Mouse (Mus musculus): ENCODE data around the gene Mybpc1. TPM values are rescaled to one million over a fixed set of nuclear protein-coding genes. Genes with fewer than 3 reads are reported as not detected.
"Not testable (repeated sequence)": the region's sequence is repeated elsewhere in the genome, so short reads cannot be mapped to it uniquely, and the experiment has no call there.

Mybpc1 gene
- polyA plus RNA-seq, 1 experiment from 2014 or later, result 1.2 TPM

- DNase-seq (ENCODE audit: low spot score), result no peak
- Histone ChIP-seq H3K27ac (replicated peaks) (peak overlapping the region; percentile 90), H3K36me3 (replicated peaks) (no peaks in the 10 kb centered on the region), H3K4me3 (peak overlapping the region; percentile 80), H3K9me3 (no peaks in the 10 kb centered on the region), H3K27me3 (replicated peaks; ENCODE audit: low read depth, poor library complexity, severe bottlenecking) (no peaks in the 10 kb centered on the region; the same call in 1 of the 2 replicates), H3K4me1 (peaks cover 33% of the 10 kb centered on the region)
- WGBS, result 57% methylated on average over 4 of the region's 4 CpGs
Observed at GRCm38 (mm10) chr10:88502919-88503318, 102.0 kb downstream of the Mybpc1 start.

- peaks cover 35% of the 10 kb centered on the region for H3K4me1 ChIP-seq
- no peaks in the 10 kb centered on the region; the same call in 1 of the 2 replicates for H3K27me3 ChIP-seq (replicated peaks; ENCODE audit: low read depth, poor library complexity, severe bottlenecking)
- H3K4me3 ChIP-seq, result no peak overlapping the region
- no peaks in the 10 kb centered on the region for H3K36me3 ChIP-seq (replicated peaks)
- no peak overlapping the region for H3K27ac ChIP-seq (replicated peaks)
- WGBS, result 68% methylated on average over 13 of the region's 13 CpGs
- DNase-seq (ENCODE audit: low spot score), result no peak
- H3K9me3 ChIP-seq, result no peaks in the 10 kb centered on the region
Observed at GRCm38 (mm10) chr10:88501886-88502765, 102.8 kb downstream of the Mybpc1 start.

GRCm38 (mm10) chr10:88501370-88501769, 103.6 kb downstream of the Mybpc1 start:
- no peak overlapping the region for H3K27ac ChIP-seq (replicated peaks)
- WGBS, result 68% methylated on average over 10 of the region's 10 CpGs

GRCm38 (mm10) chr10:88499993-88500392, 105.0 kb downstream of the Mybpc1 start:
- Histone ChIP-seq H3K9me3 (no peaks in the 10 kb centered on the region), H3K27ac (replicated peaks) (no peak overlapping the region), H3K27me3 (replicated peaks; ENCODE audit: low read depth, poor library complexity, severe bottlenecking) (no peaks in the 10 kb centered on the region), H3K4me1 (peaks cover 44% of the 10 kb centered on the region), H3K4me3 (no peak overlapping the region), H3K36me3 (replicated peaks) (no peaks in the 10 kb centered on the region)
- no peak for DNase-seq (ENCODE audit: low spot score)
- WGBS, result 65% methylated on average over 5 of the region's 5 CpGs

More at GRCm38 (mm10) chr10:88501370-88501769, 103.6 kb downstream of the Mybpc1 start:
- Histone ChIP-seq H3K4me1 (peaks cover 41% of the 10 kb centered on the region), H3K4me3 (no peak overlapping the region), H3K27me3 (replicated peaks; ENCODE audit: low read depth, poor library complexity, severe bottlenecking) (no peaks in the 10 kb centered on the region; the same call in 1 of the 2 replicates), H3K36me3 (replicated peaks) (no peaks in the 10 kb centered on the region), H3K9me3 (no peaks in the 10 kb centered on the region)
- no peak for DNase-seq (ENCODE audit: low spot score)

GRCm38 (mm10) chr10:88496864-88497564, 107.9 kb downstream of the Mybpc1 start:
- Histone ChIP-seq H3K27me3 (replicated peaks; ENCODE audit: low read depth, poor library complexity, severe bottlenecking) (no peaks in the 10 kb centered on the region), H3K27ac (replicated peaks) (no peak overlapping the region), H3K4me3 (no peak overlapping the region), H3K9me3 (no peaks in the 10 kb centered on the region), H3K36me3 (replicated peaks) (no peaks in the 10 kb centered on the region), H3K4me1 (peaks cover 22% of the 10 kb centered on the region)
- WGBS, result 60% methylated on average over 11 of the region's 11 CpGs
- DNase-seq (ENCODE audit: low spot score), result no peak

GRCm38 (mm10) chr10:88494959-88495587, 109.9 kb downstream of the Mybpc1 start:
- WGBS, result 83% methylated on average over 4 of the region's 4 CpGs
- H3K9me3 ChIP-seq, result no peaks in the 10 kb centered on the region
- H3K27ac ChIP-seq (replicated peaks), result no peak overlapping the region
- no peak overlapping the region for H3K4me3 ChIP-seq
- peaks cover 18% of the 10 kb centered on the region for H3K4me1 ChIP-seq
- DNase-seq (ENCODE audit: low spot score), result no peak
- H3K27me3 ChIP-seq (replicated peaks; ENCODE audit: low read depth, poor library complexity, severe bottlenecking), result no peaks in the 10 kb centered on the region
- no peaks in the 10 kb centered on the region for H3K36me3 ChIP-seq (replicated peaks)

- DNase-seq (ENCODE audit: low spot score), result no peak
- WGBS, result 87% methylated on average over 8 of the region's 8 CpGs
Observed at GRCm38 (mm10) chr10:88492658-88493057, 112.3 kb downstream of the Mybpc1 start.

GRCm38 (mm10) chr10:88491632-88492031, 113.3 kb downstream of the Mybpc1 start:
- H3K27ac ChIP-seq (replicated peaks), result no peak overlapping the region
- no peaks in the 10 kb centered on the region for H3K9me3 ChIP-seq
- DNase-seq (ENCODE audit: low spot score), result no peak
- H3K4me3 ChIP-seq, result no peak overlapping the region
- peaks cover 10% of the 10 kb centered on the region for H3K4me1 ChIP-seq
- WGBS, result 58% methylated on average over 7 of the region's 7 CpGs
- no peaks in the 10 kb centered on the region for H3K27me3 ChIP-seq (replicated peaks; ENCODE audit: low read depth, poor library complexity, severe bottlenecking)
- no peaks in the 10 kb centered on the region for H3K36me3 ChIP-seq (replicated peaks)

More at GRCm38 (mm10) chr10:88492658-88493057, 112.3 kb downstream of the Mybpc1 start:
- no peaks in the 10 kb centered on the region for H3K27me3 ChIP-seq (replicated peaks; ENCODE audit: low read depth, poor library complexity, severe bottlenecking)
- H3K27ac ChIP-seq (replicated peaks), result no peak overlapping the region
- peaks cover 18% of the 10 kb centered on the region for H3K4me1 ChIP-seq
- H3K9me3 ChIP-seq, result no peaks in the 10 kb centered on the region
- H3K4me3 ChIP-seq, result no peak overlapping the region
- no peaks in the 10 kb centered on the region for H3K36me3 ChIP-seq (replicated peaks)

GRCm38 (mm10) chr10:88488629-88489028, 116.3 kb downstream of the Mybpc1 start:
- H3K4me1 ChIP-seq, result no peaks in the 10 kb centered on the region
- no peak for DNase-seq (ENCODE audit: low spot score)
- no peak overlapping the region for H3K4me3 ChIP-seq
- WGBS, result 85% methylated on average over 5 of the region's 5 CpGs
- no peaks in the 10 kb centered on the region for H3K9me3 ChIP-seq
- H3K27me3 ChIP-seq (replicated peaks; ENCODE audit: low read depth, poor library complexity, severe bottlenecking), result no peaks in the 10 kb centered on the region
- no peak overlapping the region for H3K27ac ChIP-seq (replicated peaks)
- peaks cover 6% of the 10 kb centered on the region for H3K36me3 ChIP-seq (replicated peaks)

GRCm38 (mm10) chr10:88482866-88483265, 122.1 kb downstream of the Mybpc1 start:
- not testable (repeated sequence) for H3K27me3 ChIP-seq (replicated peaks; ENCODE audit: low read depth, poor library complexity, severe bottlenecking)
- 91% methylated on average over 10 of the region's 10 CpGs for WGBS

More at GRCm38 (mm10) chr10:88482866-88483265, 122.1 kb downstream of the Mybpc1 start:
- H3K27ac ChIP-seq (replicated peaks); H3K4me3 ChIP-seq; H3K9me3 ChIP-seq; DNase-seq (ENCODE audit: low spot score); H3K36me3 ChIP-seq (replicated peaks); H3K4me1 ChIP-seq: not testable (repeated sequence)
